Mouse (Mus musculus): ENCODE results near the gene Gadd45g. TPM values are rescaled to one million over a fixed set of nuclear protein-coding genes. Genes with fewer than 3 reads are reported as not detected.

Gadd45g gene
- polyA plus RNA-seq, 1 experiment from 2014 or later = 50.3 TPM

Other genes with a start within 250 kb of the Gadd45g start
- gene Cks2, start 201.4 kb upstream of the Gadd45g start, polyA plus RNA-seq (2015; fragmentation: Nextera tagmentation; extraction: Ambion mirVana) = 341 and 380 TPM in 2 replicates
- gene Secisbp2, start 195.0 kb upstream of the Gadd45g start, polyA plus RNA-seq (2015; fragmentation: Nextera tagmentation; extraction: Ambion mirVana) = 23.9 and 31.1 TPM in 2 replicates
- 9.7 and 10.0 TPM in 2 replicates for gene Sema4d, start 52.9 kb upstream of the Gadd45g start, polyA plus RNA-seq (2015; fragmentation: Nextera tagmentation; extraction: Ambion mirVana)